Mouse (Mus musculus) skeletal muscle tissue, adult 2 months (tissue): ENCODE data around the gene Rfesd.

ENCODE experiments used
- DNase-seq: peaks from one replicate; pipeline ENCODE4 v3.0.0-alpha.2; 2012; ENCODE audit warnings: low read depth, low spot score

The Rfesd gene

DNA sequence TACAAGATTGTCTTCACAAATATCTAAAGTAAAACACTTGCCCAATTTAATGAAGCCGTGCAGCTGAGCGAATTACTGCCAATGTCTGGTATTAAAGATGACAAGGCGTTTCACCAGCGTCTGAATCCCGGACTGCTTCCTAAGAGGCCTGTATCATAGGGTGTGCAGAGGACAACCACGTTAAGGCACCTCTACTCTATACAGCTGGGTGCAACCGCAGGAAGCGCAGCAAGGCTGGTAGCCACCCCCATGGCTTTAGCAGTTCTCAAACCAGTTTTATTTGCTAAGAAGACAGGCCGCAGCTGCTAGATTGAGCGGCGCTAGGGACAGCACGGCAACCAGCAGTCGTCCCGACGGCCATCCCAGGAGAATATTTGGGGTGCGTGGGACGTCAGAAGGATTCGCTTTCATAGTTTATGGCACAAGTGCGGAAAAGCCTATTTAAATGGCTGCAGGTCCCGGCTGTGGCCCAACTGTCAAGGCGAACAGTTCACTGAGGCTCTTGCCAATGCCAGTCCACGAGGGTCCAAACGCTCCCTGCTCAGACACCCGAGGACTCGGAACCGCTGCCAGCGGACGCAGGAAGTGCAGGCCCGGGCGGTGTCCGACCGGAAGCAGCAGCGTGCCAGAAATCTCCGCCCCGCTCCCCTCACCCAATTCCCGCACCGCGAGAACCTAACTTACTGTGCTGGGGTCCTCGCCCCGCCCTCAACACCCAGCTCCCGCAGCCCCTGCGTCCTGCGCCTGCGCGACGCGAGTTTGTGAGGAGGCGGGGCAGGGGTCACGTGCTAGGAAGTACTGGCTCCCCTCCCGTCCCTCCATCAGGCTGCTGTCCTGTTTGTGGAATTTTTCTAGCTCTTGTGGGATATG is at the start of gene Rfesd:
Gene Rfesd (minus strand): TSS at position 746 of the 870 bp plus-strand sequence.
- peak; percentile 99 for DNase-seq

DNA sequence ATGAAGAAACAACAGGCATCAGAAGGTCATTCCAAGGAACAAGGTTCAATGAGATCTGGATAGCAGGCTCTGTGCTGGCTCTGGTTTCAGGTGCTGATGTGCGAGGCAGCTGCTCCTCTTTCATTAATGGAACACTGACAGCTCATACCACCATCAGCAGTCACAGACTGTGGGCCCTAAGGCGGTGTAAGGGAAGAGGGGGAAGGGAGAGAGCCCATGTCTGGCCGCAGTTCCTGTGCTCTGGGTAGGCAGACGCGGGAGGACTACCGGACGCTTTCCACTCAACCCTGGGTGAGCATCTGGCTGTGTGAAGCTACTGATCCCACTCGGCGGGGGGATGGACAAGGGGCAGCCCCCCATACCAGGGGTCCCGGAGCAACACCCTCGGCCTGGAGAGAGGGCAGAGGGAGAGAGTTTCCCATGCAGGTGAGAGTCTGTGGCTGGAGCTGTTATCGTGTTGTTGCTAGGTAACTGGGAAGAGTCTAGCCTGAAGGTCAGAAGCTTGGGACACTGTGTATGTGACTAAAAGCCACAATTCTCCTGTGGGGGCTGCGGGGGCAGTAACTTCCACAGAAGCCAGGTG is 45.9 kb upstream of the Rfesd start:
- no peak for DNase-seq

DNA sequence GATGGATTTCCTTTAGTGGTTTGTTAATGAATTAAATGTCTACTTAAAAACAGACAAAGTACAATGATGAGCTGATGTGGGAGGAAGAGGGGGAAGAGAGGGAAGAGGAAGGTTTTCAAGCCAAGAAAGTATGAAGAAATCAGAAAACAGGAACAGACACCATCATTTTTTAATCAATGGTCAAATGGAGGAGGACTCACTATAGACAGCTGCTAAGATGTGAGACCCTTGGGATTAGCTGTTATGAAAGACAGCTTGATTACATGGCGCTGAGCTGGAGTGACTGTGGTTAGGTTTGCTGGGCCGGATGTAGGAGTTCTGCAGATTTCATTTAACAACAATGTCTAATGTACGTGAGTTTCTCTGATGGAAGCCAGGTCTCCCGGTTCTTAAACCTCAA is 45.0 kb upstream of the Rfesd start:
- no peak for DNase-seq

DNA sequence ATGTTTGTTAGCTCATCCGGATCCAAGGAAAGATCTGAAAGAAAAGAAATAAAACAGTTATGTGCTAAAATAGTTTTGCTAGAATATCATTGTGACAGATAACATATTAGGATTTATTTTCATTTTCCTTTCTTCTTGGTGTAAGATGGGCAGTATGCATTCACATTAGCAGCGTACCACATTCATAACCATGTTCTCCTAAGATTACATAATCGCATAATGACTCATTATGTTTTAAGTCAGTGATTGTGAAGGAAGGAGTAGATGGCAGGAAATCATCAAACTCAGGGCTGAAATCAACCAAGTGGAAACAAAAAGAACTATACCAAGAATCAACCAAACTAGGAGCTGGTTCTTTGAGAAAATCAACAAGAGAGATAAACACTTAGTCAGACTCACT is 44.0 kb upstream of the Rfesd start:
- DNase-seq = no peak

DNA sequence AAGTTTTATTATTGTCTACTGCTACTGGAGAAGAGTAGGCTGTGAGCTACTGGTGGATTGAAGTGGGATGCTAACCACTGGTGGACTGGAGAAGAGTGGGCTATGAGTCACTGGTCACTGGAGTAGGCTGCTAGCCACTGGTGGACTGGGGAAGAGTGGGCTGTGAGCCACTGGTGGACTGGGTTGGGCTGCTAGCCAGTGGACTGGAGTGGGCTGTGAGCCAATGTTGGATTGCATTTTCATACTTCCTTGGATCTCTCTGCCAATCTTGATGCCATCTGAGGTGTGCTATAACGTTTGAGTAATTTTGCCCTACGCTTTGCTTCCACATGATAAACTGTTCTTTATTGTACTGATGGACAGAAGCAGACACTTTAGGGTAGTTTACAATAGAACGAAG is 43.6 kb upstream of the Rfesd start:
- no peak for DNase-seq

DNA sequence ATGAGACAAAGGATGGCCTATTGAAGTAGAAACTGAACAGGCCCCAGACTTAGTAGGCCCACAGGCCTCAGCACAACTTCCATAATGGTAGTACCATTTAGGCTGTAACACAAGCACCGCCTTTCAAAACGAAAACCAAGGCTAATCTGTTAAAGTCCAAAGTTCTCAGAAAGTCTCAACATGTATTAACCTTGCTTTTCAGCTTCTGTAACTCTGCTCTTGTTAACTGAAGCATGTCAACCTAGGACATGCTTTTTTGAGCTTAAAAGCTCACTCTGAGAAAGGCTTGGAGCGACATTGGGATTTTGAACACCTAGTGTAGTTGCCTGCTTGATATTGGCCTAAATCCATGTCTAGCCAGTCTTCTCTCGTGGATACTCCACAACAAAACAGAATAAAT is 41.1 kb upstream of the Rfesd start:
- no peak for DNase-seq

DNA sequence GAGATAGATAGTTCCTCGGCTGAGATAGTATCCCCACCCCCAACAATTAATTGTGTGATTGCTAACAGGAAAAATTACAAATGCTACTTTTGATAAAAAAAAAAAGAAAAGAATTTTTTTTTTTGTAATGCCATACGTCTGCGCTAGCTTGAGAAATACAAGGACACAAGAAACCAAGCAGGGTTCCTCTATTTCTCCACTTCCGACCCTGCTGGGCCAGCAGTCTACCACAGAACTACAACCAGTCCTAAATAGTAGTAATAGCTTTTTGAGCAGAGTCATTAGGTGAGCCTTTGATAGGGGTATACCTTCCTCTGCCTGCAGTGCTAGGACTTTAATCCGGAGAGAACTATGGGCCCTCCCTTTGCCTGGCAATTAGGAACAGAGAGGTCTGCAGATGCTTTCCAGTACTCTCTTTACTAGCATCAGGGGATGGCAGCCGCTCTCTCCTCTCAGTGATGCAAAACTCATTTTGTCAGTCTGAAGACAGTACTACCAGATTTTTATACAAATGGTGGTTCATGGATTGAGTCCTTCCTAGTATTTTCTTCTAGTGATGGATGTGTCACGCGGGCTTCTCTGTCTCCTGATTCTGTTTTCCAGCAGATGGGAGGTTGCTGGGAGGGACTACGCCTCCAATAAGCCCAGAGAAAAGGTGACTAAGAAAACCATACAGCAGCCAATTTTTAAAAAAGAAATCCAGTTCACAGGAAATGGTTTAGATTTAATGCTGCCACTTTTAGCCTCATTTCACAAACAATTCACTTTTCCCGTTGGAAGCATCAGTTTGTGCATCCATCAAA is 38.9 kb upstream of the Rfesd start:
- no peak for DNase-seq

DNA sequence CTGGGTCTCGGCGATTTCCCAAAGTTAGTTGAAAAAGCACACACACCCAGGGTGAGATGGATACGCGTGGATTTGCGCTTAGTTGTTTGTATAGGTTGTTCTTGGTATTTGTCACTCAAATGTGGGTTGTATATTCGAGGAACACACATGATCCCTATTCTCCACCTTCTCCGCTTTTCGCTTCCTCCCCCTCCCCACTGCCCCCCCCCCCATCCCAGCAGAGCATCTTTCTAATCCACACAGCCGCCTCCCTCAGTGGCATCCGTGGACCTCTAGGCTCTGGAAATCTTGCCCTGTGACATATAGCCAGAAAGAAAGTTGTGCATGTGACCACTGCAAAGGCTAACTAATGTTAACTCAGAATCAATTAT is 38.4 kb upstream of the Rfesd start, which contains the start of gene Gpr150:
Gene Gpr150 (minus strand): TSS at position 101 of the 371 bp plus-strand sequence.
- DNase-seq = no peak

DNA sequence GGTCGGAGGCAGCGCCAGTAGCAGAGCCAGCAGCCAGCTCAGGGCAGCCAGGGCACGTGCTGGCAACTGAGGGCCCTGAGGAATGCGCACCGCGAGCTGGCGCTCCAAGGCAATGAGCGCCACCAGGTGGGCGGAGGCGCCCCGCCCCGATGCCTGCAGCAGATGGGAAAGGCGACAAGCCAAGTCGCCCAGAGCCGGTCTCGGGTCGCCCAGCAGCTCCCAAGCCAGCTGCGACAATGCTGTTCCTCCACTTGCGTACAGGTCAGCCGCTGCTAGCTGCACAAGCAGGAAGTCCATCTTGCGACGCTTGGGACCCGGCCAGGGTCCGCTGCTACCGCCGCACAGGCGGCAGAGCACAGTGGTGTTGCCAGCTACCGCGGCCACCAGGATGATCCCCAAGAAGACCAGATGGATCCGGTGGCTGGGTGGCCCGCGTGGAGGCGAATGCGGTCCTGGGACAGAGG is 37.8 kb upstream of the Rfesd start:
- DNase-seq = peak; percentile 21

DNA sequence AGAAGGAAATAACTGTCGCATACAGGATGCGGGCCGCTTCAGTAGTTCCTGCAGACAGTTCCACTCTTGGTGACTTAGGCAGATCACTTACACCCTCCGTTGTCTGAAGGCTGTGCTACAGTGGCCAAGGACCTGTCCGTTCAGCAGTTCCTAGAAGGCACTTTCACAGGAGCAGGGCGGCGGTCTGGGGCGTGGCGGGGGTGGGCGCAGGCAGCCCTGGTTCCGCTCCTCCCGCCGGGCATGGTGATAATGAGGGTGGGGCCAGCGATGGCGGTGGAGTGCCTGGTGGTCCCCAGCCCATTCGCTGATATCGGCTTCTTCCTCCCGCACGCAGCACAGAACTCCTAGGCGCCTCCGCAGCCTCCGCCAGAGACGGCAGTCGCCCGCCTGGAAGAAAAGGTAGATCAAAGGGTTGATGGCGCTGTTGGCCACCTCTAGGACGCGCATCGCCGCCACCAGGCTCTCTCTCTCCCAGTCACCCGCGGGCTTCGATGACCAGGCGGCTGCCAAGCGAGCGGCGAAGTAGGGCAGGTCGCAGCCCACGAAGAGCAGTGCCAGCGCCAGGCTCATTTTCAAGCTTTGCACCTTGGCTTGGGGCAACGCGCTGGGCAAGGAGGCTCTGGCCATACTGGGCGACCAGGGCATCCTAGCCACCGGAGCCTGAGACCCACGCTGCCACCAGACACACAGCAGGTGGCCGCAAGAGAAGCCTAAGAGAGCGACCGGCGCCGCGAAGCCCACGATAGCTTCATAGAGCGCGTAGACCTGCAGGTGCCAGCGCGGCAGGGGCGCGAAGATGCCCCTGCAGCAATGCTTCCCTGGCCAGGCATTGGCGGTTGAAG is 37.1 kb upstream of the Rfesd start:
- DNase-seq = peak; percentile 13

DNA sequence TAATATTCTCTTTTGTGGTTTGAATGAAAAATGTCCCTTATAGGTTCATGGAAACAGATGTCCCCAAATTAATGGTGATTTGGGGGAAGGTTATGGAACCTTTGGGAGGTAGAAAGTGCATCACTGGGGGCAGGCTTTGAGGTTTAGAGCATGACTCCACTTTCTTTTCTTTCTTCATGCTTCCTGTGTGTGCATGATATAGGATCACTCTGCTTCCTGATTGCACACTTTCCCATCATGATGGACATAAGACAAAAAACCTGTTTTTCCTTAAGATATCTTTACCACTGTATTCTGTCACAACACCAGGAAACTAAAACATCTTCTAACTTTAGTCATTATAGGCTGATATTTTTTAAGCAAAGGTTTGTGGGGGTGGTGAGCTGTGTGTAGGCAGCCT is 26.5 kb upstream of the Rfesd start:
- DNase-seq = no peak

DNA sequence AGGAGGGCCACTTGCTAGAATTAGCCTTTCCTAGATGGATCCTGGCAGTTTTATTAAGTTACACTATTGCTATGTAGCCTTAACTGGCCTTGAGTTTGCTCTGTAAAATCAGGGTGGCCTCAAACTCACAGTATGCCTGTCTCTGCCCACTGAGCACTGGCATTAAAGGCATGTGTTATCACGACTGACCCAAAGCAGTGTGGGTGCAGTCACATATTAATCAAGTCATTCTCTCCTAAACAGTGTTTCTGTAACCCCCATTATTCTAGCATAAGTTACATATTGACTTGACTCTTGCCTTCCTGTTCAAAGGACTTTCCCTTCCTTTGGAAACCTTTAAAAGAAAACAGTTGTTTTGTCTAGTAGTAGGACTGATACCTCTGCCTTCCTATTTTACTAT is 23.9 kb upstream of the Rfesd start:
- no peak for DNase-seq

DNA sequence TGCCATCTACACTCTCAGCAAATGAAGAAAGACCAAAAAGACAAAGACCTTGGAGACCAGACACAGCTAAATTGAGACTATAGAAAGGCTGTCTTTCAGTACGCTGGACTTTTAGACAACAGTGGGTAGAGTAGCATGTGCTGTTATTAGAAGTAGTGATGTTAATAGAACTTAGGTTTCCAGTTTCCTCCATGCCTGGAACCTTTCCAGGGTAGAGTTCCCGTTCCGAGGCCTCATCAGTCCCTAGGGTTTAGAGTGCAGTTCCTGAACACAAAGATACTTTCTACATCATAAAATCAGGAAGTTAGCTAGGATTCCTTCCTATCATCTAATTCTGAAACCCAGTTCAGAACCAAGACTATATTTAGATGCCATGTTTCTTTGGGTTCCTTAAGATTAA is 6.1 kb upstream of the Rfesd start:
- peak; percentile 16 for DNase-seq

DNA sequence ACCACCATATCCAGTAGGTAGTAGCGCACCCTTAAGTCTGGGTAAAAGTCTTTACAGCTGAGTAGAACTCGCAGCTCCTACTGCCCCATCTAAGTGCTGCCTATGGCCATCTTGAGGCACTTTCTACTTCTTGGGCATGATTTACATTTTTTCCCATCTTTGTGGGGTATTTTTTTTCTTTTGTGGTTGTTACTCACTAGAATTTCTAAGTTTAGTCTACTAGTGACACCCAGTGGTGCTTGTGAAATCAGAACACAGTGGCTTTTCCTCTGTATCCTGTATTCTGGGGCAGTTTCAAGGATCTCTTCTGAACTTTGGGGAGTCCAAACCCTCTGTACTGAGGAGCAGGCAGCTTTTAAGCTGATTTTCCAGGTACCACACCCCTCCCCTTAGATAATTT is 3.3 kb upstream of the Rfesd start:
- DNase-seq = no peak

DNA sequence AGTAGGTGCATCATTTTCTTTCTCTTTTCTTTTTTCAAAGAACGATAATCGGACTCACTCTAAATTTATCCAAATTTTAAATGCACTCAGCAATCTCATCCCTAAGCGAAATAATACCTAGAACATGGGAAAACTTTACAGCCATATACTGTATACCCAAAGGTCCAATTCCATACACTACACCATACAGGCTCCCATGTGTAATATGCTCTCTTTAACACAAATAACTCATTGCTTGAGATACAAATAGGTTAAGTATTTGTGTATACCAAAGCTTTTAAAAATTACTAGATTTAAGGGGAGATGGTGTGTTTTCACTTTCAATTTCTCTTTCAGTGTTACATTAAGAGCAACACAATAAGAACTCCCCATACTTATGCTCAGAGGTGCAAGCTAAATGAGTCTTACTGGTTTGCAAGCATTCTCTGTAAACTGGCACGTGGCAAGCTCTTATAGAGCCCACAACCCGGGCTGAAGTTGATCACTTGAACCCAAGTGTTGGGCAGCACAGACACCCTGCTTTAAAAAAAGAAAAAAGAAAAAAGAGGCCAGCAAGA is 403 bp upstream of the Rfesd start:
- DNase-seq = peak; percentile 5

DNA sequence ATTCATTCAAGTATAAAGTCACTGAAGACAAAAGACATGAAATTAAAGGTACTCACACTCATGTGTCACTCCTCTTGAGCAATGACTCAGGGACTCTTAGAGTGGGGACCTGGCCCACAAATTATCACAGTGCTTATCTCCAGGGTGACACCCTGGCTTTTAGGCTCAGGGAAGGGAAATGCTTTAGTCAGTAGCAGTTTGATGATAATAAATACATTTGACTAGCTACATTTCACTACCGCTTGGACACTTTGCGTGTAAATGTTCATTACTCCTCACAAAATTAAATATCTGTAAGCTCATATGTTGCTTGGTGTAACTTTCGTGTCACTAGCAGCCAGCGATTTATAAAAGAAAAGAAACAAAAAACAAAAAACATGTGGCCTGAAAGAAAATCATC is 1.1 kb downstream of the Rfesd start:
- DNase-seq = no peak

DNA sequence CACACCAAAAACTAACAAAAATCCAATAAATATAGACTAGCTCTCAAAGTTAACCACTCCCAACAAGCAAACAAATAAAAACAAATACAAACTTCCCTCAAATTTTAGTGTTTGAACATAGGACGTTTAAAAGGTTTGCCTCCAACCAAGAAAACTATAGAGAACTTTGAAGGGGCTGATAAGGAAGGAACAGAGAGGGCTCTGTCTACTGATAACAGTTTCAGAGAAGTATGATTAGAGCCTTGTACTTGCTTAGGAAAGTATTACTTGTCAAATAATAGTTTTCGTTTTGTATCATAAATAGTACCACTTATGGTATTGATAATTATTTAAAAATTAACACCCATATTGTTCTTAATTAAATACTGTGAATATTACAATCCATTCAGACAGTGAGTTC is 4.0 kb downstream of the Rfesd start:
- DNase-seq = no peak

DNA sequence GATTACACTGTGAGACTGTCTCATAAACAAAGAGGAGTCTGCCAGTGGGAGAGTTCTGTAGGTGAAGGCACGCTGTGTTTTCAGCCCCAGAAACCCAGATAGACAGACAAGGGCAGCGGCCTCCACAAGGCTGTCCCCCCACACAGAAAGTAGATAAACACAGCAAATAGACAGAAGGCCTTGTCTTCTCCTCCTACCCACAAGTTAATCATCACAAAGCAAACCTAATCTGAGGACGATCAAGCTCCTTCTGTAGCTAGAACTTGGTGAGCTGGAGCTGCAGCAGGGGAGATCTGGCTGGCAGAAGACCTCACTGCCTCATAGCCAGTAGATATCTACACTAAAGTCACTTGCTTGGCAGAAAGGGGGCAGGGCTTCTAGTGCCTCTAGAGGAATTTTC is 15.2 kb downstream of the Rfesd start:
- no peak for DNase-seq

DNA sequence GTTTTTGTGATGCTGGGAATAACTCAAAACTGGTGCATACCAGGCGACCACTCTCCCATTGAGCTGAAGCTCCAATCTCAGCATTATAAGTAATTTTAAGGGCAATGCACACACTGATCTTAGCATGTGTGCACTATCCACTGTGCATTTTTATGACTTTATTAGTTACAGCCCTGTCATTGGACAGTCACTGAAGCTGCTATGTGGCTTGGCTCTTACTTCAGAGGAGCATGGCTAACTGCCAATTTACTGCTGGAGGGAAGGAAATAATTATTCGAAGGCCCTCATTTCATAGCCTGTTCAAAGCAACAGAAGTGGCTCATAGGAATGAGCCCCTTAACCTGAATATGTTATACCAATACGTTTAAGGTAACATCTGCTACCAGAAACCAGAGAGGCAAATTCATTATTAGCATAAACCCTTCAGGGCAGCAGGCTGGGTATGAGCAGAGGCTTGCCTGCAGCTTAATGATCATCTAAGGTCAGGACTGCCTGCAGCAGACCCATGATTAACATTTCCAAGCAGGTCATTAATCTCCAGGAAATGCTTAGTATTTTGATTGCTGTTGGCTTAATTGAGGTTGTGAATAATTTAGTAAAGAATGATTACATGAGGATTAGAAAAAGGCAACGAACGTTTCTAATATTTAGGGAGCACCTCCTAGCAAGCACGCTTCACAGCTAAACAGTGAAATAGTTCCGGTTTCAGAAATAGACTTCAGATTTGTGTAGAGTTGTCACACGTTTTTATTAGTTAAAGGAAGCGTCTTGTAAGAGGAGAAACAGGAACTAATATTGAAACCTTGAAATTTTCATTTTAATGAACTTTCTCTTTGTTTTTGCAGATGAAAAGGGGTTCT is 26.1 kb downstream of the Rfesd start:
- peak; percentile 12 for DNase-seq

DNA sequence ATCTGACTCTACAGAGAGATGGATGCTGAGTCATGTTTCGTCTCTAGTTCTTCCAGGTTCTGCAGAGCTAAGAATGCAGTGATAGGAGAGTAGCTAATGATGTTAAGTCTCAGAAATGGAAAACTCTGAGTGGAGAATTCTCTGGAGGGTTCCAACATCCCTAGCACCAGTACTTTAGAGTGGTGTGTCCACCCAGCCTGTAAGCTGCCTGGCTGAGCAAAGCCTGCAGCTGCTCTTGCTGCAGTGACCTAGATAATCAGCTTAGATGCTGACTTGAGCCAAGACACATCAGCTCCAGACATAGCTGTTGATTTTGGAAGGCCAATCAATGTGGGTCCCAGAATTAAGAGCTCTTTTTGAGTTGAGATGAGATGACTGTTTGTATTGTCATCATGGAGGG is 30.4 kb downstream of the Rfesd start:
- DNase-seq = peak; percentile 69
